Mouse (Mus musculus) hindbrain, embryonic 11.5 days (tissue): ENCODE data around the gene Coro1c. TPM values are rescaled to one million over a fixed set of nuclear protein-coding genes. Genes with fewer than 3 reads are reported as not detected.

Experiments used
- ATAC-seq: fragments of 200-750 bp; cut with Nextera tagmentation; 2 replicates; pipeline ENCODE4 v1.8.0; 2017; ENCODE audit warnings: mild to moderate bottlenecking, moderate TSS enrichment, moderate library complexity; ENCODE audit not compliant: low FRiP score
- DNase-seq: peaks from one replicate; pipeline ENCODE4 v3.0.0-alpha.2; 2015; ENCODE audit warnings: low spot score
- H3K27ac ChIP-seq: fragments of 300-500 bp; sonication (generic); 2 replicates; pipeline ENCODE4 v1.5.1; 2014; ENCODE audit warnings: mild to moderate bottlenecking, low read depth, low read length
- H3K27me3 ChIP-seq: fragments of 300-500 bp; sonication (generic); 2 replicates; pipeline ENCODE4 v1.6.1; 2014; ENCODE audit warnings: mild to moderate bottlenecking, low read length, moderate library complexity, mixed read lengths; ENCODE audit not compliant: control insufficient read depth, insufficient read depth
- H3K36me3 ChIP-seq: fragments of 300-500 bp; sonication (generic); 2 replicates; pipeline ENCODE4 v1.6.1; 2014; ENCODE audit warnings: mild to moderate bottlenecking, low read length, moderate library complexity, mixed read lengths; ENCODE audit not compliant: control insufficient read depth, insufficient read depth
- H3K4me1 ChIP-seq: fragments of 300-500 bp; sonication (generic); replicated peaks from 2 replicates; pipeline ENCODE4 v1.6.1; 2014; ENCODE audit warnings: low read length, mixed read lengths; ENCODE audit not compliant: control insufficient read depth, insufficient read depth
- H3K4me2 ChIP-seq: fragments of 300-500 bp; sonication (generic); replicated peaks from 2 replicates; pipeline ENCODE4 v1.6.1; 2014; ENCODE audit warnings: mild to moderate bottlenecking, low read depth, low read length
- H3K4me3 ChIP-seq: fragments of 300-500 bp; sonication (generic); 2 replicates; pipeline ENCODE4 v1.5.1; 2014; ENCODE audit warnings: low read depth, low read length
- H3K9ac ChIP-seq: fragments of 300-500 bp; sonication (generic); 2 replicates; pipeline ENCODE4 v1.6.1; 2014; ENCODE audit warnings: low read depth, low read length
- H3K9me3 ChIP-seq: fragments of 300-500 bp; sonication (generic); 2 replicates; pipeline ENCODE4 v1.6.1; 2016; ENCODE audit warnings: low read length; ENCODE audit not compliant: control insufficient read depth
- WGBS: fragments of 180-500 bp; shearing (Covaris S2); extraction: QIAGEN DNeasy Blood & Tissue Kit; methylation state at CpG from one replicate; pipeline ENCODE4 v1.1.7; 2014; 5-methylcytosine and 5-hydroxymethylcytosine counted together
- polyA plus RNA-seq: library from polyadenylated mRNA; unstranded; fragments of >200 nt; fragmentation: Nextera tagmentation; extraction: Ambion mirVana; gene quantifications from 2 replicates; pipeline ENCODE4 v1.2.1, GENCODE M21; 2014

Coro1c gene
- polyA plus RNA-seq, 1 experiment from 2014 or later = 192 TPM

DNA sequence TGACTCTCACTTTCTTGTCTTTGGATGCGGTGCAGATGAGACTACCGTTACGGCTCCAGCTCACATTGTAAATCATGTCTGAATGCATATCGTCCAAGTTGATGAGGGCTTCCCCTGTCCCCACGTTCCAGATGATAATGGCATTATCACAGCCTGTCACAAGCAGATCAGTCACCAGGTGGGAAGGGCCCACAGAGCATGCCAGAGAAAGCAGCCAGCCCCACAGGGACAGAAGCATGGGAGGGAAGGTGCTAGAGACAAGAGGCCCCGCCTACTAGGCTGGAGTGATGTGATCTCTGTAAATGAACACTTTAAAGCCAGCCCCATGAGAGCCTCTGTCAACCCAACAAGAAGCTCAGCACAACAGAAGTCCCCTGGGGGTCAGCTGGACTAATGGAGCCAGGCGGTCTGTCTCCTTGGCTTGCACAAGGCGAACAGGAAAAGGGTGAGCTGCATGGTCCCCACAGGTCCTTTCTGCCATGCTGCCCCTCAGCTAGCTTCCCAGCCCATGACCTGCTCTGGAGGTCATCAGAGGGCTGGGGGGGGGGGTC, 57.8 kb downstream of the Coro1c start:
- H3K27ac ChIP-seq = peak overlapping the region; percentile 36; the same call in 1 of the 2 replicates
- H3K4me2 ChIP-seq = no peak overlapping the region
- peaks cover 18% of the 10 kb centered on the region; the same call in 1 of the 2 replicates for H3K36me3 ChIP-seq
- DNase-seq (no peak), ATAC-seq (no peak)
- 78% methylated on average over 8 of the region's 8 CpGs for WGBS
- H3K9me3 ChIP-seq = no peaks in the 10 kb centered on the region
- H3K4me3 ChIP-seq = no peak overlapping the region
- H3K9ac ChIP-seq = no peak overlapping the region
- H3K27me3 ChIP-seq = no peaks in the 10 kb centered on the region
- H3K4me1 ChIP-seq = peaks cover 4% of the 10 kb centered on the region; the same call in 1 of the 2 replicates

DNA sequence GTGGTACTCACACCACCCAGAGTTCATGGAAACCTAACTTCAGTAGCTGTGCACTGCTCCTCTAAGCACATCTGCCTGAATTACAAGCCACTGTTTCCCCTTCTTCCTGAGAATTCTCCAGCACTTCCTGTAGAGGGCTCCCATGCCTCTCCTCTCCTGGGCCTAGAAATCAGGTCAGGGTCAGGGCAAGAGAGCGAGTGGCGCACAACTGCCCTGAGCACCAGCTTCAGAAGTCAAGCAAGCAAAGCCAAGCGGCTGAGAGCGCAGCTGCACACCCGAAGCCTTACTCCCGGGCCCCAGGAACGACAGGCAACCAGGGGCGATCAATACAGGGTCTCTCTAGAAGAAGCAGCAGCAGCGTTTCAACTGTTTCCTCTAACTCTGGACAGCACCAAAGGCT, 60.9 kb downstream of the Coro1c start:
- DNase-seq (no peak), ATAC-seq (no peak)
- no peaks in the 10 kb centered on the region for H3K4me1 ChIP-seq
- no peaks in the 10 kb centered on the region for H3K9me3 ChIP-seq
- H3K4me2 ChIP-seq = no peak overlapping the region
- no peak overlapping the region for H3K9ac ChIP-seq
- no peaks in the 10 kb centered on the region for H3K27me3 ChIP-seq
- peaks cover 22% of the 10 kb centered on the region for H3K36me3 ChIP-seq
- no peak overlapping the region for H3K4me3 ChIP-seq
- no peak overlapping the region for H3K27ac ChIP-seq
- 93% methylated on average over 9 of the region's 9 CpGs for WGBS

DNA sequence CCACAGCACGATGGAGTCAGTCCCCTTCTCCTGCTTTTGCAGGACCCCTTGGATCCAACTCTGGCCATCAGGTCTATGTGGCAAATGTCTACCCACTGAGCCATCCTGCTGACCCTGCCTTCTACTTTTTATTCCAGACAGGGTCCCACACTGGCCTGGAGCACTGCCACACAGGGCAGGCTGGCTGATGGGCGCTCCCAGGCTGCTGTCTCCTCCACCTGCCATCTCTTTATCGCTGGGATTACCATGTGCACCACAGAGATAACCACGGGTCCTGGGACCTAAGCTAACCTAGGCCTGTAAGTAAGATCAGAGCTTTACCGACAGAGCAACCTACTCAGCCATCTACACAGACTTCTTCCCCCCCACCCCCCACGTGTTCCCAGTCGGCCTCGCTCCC, 61.9 kb downstream of the Coro1c start:
- no peak for DNase-seq
- Histone ChIP-seq H3K9me3 (no peaks in the 10 kb centered on the region), H3K4me2 (no peak overlapping the region), H3K4me3 (no peak overlapping the region), H3K36me3 (peaks cover 22% of the 10 kb centered on the region), H3K27ac (no peak overlapping the region), H3K27me3 (no peaks in the 10 kb centered on the region), H3K9ac (no peak overlapping the region), H3K4me1 (no peaks in the 10 kb centered on the region)
- ATAC-seq = no peak
- 91% methylated on average over 8 of the region's 8 CpGs for WGBS

- H3K4me2 ChIP-seq = no peak overlapping the region
- H3K27ac ChIP-seq = no peak overlapping the region
- no peaks in the 10 kb centered on the region for H3K4me1 ChIP-seq
- no peaks in the 10 kb centered on the region for H3K27me3 ChIP-seq
- DNase-seq = no peak
- no peak overlapping the region for H3K4me3 ChIP-seq
- H3K9me3 ChIP-seq = no peaks in the 10 kb centered on the region
- no peak overlapping the region for H3K9ac ChIP-seq
- peaks cover 22% of the 10 kb centered on the region for H3K36me3 ChIP-seq
- no peak for ATAC-seq
- WGBS = 90% methylated on average over 8 of the region's 8 CpGs
Measured at GRCm38 (mm10) chr5:113845627-113846026, 62.9 kb downstream of the Coro1c start.

- Histone ChIP-seq H3K4me3 (no peak overlapping the region), H3K27me3 (no peaks in the 10 kb centered on the region), H3K36me3 (peaks cover 16% of the 10 kb centered on the region), H3K9me3 (no peaks in the 10 kb centered on the region), H3K9ac (no peak overlapping the region), H3K4me2 (no peak overlapping the region), H3K27ac (no peak overlapping the region), H3K4me1 (no peaks in the 10 kb centered on the region)
- DNase-seq (peak; percentile 61), ATAC-seq (no peak)
- WGBS = 71% methylated on average over 7 of the region's 7 CpGs
Measured at GRCm38 (mm10) chr5:113844721-113845120, 63.8 kb downstream of the Coro1c start.

GRCm38 (mm10) chr5:113844106-113844505, 64.5 kb downstream of the Coro1c start:
- ATAC-seq (no peak), DNase-seq (no peak)
- 88% methylated on average over 15 of the region's 15 CpGs for WGBS
- no peaks in the 10 kb centered on the region for H3K9me3 ChIP-seq
- H3K4me1 ChIP-seq = no peaks in the 10 kb centered on the region
- no peaks in the 10 kb centered on the region for H3K27me3 ChIP-seq
- no peak overlapping the region for H3K4me3 ChIP-seq
- peaks cover 15% of the 10 kb centered on the region for H3K36me3 ChIP-seq
- no peak overlapping the region; the same call in 1 of the 2 replicates for H3K27ac ChIP-seq
- no peak overlapping the region for H3K9ac ChIP-seq
- H3K4me2 ChIP-seq = no peak overlapping the region

DNA sequence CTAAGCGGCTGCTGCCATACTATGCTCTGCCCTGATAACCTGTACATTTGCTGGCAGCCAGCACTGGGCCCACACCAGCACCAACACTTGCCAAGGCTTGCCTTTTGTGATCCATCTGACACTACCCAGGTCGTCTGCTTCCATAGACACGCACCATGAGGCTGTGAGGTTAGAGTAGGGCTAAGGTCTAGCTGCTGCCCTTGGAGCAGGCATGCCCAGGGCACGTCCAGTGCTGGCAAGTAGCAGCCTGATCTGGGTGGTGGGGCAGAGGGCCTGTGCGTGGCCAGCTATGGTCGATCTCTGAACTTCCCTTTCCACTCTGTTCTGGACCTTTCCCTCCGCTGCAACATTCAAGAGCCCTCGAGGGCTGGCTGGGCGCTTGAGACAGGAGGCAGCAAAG, 65.7 kb downstream of the Coro1c start:
- ATAC-seq = no peak
- H3K4me3 ChIP-seq = no peak overlapping the region
- H3K27ac ChIP-seq = no peak overlapping the region
- H3K9ac ChIP-seq = no peak overlapping the region
- 94% methylated on average over 9 of the region's 9 CpGs for WGBS
- H3K27me3 ChIP-seq = no peaks in the 10 kb centered on the region
- no peaks in the 10 kb centered on the region for H3K9me3 ChIP-seq
- peaks cover 15% of the 10 kb centered on the region for H3K36me3 ChIP-seq
- no peaks in the 10 kb centered on the region for H3K4me1 ChIP-seq
- H3K4me2 ChIP-seq = no peak overlapping the region
- DNase-seq = no peak

DNA sequence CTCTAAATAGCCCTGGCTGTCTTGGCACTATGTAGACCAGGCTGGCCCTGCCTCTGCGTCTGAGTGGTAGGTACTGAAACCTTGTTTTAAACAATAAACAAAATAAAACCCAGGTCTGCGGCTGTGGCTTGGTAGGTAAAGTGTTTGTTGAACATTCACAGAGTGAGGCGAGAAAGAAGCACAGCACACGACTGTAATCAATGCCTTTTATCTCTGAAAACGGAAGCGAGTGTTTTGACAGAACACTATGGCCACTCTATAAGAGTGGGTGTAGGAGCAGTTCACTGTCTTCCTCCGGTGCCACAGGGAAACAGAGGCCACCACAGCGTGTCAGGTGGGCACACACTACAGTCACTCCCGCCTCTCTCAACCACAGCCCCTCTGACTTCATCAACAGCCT, 66.3 kb downstream of the Coro1c start:
- Histone ChIP-seq H3K27me3 (no peaks in the 10 kb centered on the region), H3K27ac (no peak overlapping the region), H3K4me1 (no peaks in the 10 kb centered on the region), H3K4me3 (no peak overlapping the region), H3K9me3 (no peaks in the 10 kb centered on the region), H3K4me2 (no peak overlapping the region), H3K36me3 (peaks cover 15% of the 10 kb centered on the region), H3K9ac (no peak overlapping the region)
- 90% methylated on average over 9 of the region's 9 CpGs for WGBS
- DNase-seq (no peak), ATAC-seq (no peak)
